Mouse (Mus musculus) kidney, adult 18-20 months (tissue): ENCODE data around the gene Sgca.
"Not testable (repeated sequence)": the region's sequence is repeated elsewhere in the genome, so short reads cannot be mapped to it uniquely, and the experiment has no call there.

Experiments
- DNase-seq: peaks from one replicate; pipeline ENCODE4 v3.0.0; 2021

The Sgca gene

DNA sequence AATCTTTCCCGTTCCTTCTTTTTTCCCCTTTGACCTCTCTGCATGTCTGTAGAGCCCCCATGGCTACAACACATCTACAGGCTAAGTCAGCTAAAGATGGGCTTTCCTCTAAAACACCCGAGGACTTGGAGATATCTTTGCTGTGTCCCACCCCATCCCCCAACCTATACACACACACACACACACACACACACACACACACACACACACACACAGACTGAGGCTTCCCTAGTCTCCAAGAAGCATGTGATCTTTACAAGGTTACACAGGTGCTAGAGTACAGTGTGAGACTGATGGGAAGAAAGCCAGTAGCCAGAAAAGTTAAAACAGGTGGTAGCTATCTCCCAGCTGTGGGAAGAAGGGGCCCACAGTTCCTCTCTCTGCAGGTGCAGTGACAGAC is 10.3 kb upstream of the Sgca start:
- no peak for DNase-seq

DNA sequence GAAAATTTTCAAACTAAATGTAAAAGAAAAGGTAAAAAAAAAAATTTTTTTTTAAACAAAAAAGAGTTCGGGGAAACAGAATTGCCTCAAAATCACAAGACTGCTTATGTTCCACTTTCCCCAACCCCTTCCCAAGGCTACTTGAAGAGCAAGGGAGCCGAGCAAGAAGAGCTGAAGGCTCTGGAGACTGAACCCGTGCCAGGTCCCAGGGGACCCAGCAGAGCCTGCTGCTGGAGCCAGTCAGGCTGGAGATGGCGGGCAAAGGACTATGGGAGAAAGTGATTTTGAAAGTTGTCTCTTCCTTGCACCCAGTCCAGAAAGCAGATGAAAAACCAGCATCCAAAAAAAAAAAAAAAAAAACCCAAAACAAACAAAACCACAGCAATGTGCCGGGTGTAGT is 9.7 kb upstream of the Sgca start:
- DNase-seq, result no peak

DNA sequence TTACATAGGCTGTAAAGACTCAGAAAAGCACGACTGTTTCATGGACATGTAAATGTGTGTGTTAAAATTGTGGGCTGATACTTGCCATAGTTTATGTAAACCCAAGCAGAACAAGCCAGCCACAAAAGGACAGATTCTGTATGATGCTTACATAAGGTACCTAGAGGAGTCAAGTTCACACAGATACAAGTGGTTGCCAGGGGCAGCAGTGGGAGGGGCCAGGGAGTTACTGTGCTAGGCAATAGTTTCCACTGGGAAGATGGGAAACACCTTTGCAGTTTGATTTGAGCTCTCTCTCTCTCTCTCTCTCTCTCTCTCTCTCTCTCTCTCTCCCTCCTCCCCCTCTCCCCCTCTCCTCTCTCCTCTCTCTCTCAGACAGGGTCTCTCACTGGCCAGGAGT is 9.0 kb upstream of the Sgca start:
- no peak for DNase-seq

DNA sequence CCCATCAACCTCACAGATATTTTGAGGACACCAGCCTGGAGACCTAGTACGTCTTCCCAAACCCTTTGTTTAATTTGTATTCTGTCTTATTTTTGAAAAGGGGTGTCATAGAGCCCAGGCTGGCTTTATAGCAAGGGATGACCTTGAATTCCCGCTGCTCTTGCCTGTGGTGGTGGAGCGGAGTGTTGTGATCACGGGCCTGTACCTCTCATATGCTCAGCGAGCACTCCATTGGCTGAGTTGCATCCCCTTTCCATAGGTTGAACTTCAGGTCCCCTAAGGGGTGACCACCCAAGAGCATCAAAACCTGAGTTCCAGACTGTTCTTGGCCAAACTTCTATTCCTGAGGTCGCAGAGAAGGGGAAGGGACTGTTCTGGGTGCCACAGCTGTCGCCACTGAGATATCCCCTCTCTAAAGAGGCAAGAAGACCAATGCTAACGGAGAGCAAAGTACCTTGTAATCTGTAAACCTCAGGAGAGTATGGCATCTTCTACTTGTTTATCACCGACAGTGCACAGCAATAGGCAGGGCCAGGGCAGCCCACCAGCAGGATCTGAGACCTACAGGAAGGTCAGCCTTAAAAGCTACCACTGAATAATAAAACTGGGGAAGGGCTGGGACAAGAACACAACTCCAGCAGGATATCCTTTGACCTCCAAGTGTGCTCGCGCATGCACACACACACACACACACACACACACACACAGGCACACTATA is 3.5 kb upstream of the Sgca start:
- DNase-seq, result no peak

DNA sequence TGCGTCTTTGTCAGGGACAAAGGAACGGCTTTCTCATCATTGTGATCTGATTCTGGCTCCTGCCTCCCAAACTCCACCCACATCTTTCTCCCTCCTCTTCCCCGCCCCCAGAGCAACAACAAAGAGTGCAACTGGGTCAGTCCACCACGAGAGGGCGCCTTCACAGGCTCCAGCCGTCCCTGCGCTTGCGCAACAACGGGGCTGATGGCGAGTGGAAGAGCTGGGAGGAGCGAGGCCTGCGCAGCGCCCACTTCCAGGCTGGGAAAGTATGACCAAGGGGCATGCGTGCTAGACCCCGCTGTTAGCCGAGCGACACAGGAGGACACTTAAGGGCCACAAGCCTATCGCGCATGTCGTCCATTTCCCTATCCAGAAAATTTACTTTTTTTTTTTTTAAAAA is 2.8 kb upstream of the Sgca start:
- peak; percentile 95 for DNase-seq

DNA sequence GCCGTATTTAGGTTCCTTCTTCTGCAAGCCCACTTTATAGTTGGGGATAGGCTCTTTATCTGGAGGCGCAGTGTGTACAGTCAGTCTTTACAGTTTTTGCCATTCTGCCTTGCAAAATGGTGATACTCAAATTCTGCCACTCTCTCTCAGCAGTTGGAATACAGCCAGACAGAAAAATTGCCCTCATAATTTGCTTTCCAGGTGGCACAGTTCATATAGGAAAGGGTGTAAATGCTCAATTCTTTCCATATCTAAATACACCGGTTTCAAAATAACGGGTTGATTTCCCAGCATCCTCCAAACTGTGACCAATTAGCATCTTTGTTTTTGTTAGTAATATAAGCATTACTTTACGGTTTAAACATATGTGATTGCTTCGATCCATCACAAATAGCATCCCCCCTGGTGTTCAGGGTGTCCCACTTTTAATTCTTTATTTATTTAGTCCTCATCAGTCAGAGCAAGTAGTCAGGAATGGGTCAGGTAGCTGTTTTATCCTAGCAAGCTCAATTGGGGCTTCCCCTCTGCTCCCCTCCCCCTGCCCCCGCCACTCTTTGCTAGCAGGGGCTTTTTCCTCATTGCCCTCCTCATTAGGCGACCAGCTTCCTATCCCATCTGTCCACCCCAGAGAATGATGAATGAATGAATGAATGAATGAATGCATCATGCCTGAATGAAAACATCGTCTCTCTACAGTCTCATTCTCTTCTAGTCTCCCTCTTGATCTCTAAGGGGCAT is 2.2 kb upstream of the Sgca start:
- no peak for DNase-seq

DNA sequence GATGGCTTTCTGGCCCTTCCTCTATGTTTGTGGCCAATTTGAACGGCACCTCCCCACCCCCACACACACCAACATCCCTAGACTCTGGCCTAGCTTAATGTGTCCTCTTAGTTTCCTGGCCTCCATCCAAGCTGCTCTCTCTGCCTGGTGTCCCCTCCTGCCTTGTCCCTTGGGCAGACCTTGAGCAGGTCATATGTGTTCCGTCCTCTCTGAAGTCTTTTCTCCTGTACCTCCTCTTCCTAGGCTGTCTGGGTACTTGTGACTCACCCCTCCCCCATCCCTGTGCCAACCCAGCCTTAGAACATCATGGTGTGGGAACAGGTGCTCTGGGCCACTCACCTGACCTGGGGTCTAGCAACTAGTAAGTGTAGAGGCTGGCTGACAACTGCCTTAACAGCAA is 1.2 kb downstream of the Sgca start:
- DNase-seq, result no peak

DNA sequence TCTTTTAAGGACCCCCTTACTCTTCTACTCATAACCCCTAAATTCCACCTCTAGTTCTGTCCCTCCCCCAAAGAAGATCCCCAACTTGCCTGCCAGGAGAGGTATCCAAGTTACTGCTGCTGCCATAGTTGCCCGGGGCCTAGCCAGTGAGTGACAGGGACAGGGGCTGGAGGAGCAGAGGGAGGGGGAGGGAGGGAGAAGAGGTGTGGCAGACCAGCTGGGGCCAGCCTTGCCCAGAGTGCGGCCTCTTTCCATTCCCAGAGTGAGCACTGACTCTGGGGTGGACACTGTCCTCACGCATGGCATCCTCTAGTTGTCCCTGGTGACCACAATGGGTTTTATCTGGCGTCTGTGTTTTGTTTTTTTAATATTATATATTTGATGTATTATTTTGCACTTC is 2.8 kb downstream of the Sgca start:
- DNase-seq, result no peak

DNA sequence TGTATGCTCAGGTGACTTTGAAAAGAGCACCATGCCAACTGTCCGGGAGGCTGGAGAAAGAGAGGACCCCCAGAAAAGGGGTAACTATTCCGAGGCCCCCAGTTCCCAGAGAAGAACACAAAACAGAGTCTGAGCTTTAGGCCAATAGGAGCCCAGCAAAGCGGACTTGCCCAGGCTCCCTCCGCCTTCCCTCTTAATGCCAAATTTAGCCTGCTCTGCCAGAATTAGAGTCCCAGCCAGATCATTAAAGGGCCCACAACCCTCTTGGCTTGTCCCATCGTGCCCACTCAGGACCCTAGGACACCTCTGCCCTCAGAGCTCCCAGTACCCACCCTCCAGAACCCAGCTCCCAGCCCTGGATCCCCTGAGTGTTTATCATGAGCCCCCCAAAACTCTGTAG is 3.2 kb downstream of the Sgca start:
- no peak for DNase-seq

DNA sequence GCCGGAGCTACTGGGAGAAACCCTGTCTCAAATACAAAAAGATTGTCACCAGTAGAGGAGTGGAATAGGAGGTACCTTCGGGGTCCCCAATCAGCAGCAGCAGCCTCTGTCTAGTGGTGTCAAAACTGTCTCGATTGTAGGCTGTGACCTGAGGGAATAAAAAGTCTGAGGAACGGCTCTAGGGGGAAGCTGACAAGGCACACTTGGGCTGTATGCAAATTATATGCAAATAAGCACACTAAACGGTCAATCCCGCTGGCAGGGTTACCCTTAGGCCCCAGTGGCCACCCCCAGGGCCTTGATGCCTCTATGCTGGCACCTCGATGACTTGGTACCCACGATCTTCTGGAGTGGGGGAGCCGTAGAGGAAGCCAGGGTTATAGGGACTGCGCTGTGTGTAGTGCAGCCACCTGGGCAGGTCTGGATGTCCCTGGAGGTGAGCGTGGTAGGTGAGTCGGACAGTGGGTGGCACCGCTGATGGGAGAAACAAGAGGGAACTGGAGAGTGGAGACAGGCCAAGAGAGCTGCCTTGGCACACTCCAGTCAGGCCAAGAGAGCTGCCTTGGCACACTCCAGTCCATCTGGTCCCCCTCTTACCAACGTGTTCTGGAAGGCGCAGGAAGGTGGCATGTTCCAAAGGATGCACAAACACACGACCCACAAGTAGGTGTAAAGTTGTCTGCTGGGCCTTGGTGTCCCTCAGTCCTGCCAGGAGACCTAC is 4.1 kb downstream of the Sgca start:
- DNase-seq, result no peak

DNA sequence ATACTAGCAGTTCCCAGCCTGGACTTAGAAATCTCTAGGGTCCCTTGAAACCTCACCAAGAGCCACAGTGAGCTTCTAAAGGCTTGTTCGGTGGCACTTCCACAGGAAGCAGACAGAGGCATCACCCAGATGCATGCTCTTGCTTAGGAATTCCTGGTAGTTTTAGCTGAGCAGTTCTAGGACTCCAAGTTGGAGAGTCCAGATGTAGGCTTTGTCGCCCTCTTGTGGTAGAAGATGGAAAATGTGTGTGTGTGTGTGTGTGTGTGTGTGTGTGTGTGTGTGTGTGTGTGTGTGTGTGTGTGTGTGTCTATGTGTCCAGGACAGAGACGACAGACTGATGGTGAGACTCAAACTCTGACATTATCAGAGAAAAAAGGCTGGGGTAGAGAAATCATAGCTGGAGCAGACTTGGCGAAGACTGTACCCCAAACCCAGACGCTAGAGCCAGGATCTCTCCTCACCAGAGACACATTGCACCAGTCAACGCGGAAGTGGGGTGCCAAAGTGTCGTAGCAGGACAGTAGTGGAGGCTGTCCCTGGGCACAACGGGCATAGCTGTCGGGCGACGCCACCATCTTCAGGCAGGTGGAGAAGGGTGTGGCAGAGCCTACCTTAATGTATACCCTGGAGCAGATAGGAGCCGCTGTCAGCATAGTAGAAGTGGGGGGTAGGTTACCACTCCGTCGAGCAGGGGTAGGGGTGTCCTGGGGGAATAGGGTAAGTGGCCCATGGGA is 5.8 kb downstream of the Sgca start:
- peak; percentile 80 for DNase-seq

DNA sequence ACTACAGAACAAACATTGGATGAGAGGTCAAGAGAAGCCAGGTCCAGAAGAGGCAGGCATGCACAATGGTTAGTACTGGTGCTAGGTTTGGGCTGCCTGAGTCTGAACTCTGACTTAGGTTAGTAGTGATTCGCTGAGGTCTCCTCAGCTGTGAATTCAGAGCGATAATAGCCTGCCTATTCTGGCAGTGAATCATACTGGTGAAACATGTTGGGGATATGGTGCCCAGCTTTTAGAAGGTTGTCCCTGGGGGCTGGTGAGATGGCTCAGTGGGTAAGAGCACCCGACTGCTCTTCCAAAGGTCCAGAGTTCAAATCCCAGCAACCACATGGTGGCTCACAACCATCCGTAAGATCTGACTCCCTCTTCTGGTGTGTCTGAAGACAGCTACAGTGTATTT is 6.4 kb downstream of the Sgca start:
- DNase-seq, result not testable (repeated sequence)

DNA sequence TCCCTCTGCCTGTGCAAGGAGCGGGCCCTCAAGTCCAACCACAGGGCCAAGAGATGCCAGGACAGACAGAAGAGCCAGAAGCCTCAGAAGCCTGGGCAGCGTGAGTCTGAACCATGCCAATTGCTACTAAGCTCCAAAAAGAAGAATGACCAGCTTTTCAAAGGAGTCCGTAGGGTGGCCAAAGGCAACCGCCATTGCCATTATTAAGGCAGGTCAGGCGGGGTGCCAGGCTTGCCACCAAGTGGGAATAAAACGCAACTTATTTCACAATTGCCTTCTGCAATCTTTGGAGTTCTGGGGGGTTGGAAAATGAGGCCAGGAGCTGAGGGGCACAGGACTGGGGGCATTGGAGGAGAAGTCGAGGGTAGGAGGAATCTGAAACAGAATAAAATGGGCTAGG is 7.9 kb downstream of the Sgca start:
- no peak for DNase-seq

DNA sequence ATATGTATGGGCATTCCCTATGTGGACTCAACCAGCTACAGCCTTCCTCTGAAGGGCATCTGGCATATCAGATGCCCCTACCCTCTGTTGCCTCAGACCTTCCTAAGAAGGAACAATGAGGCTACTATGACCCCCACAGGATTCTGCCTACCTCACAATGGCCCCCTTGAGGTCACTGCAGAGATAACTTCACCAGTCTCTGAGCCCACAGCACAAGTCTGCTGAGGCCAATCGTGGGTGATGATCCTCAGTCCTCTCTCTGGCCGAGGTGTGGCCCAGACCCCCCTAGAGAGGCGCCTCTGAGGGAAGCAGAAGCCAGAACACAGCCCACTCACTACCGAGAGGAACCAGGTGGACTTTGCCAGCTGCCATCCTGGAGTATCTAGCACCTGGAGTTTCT is 8.7 kb downstream of the Sgca start, which contains the start of gene Hils1:
Gene Hils1 (plus strand): TSS at position 175 of the 400 bp plus-strand sequence.
- no peak for DNase-seq

DNA sequence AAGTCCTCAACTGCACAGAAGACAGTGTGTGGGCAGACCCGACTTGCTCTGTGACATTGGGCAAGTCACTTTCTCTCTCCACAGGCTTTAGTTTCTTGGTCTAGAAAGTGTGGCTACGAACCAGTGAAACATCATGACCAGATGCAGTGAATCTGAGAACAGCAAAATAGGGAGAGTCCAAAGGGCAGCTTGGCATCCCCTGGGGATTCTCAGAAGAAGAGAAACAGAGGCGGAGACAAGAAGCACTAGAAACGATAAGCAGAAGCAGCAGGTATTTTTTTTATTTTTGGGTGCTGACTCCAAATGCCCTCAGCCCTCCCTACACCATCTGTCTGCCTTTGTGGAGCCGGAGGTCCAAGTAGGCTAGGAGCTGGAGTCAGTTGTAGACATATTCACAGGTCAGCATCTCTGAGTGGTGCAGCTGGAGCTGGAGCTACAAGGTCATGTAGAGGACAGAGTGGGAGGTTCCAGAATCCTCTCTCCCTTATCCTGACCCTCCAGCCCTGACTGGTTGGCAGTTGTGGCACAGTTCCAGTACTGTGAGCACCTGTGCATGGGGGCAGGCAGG is 13.5 kb downstream of the Sgca start:
- DNase-seq, result no peak

DNA sequence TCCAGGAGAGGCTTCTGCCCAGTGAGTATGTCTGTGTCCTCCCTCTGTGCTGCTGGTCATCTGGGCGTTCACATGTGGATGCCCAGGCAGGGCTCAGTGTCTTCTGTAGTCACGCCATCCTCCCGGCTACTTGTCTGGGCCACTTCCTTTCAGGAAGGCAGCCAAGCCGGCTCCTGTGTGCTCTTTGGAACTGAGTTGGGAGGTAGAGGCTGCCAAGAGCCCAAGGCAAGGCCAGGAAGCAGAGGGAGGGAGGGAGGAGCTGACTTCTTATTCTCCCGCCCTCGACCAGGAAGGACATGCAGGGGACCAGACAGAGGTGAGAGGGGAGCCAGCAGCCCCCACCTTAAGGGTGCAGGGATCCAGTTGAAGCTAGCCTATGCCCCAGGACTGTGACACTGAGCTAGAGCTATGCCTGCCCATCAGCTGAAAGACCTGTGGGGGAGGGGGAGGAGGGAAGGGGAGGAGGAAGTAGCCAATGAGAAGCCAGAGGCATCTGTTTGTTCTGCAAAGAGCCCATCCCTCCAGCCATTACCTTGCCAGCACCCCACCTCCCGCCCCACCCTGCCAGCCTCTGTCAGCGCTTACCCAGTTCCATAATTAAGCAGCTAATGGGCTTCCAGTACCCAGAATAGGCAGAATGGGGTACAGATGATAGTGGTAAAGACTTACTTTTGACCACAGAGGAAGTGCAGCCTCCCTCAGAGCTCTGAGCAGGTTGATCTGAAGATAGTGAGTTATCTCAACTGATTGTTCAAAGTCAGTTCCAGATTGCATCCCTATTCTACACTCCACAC is 17.9 kb downstream of the Sgca start:
- DNase-seq, result peak; percentile 79

DNA sequence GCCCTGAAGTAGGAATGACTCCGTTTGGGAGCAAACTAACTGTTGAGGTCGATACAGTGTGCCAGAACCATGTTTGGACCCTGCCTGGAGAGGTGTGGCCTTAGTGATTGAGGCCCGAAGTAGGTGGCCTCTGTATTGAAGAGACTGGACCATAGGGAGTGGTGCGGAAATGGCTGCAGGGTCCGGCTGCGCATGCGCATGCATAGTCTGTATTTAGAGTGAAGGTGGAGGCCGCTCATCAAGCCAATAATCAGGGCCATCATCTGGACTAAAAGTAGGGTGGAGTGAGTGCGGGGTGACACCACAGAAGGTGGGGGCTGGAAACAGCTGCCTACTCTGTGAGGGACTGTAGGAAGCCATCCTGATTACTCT is 18.4 kb downstream of the Sgca start:
- no peak for DNase-seq

DNA sequence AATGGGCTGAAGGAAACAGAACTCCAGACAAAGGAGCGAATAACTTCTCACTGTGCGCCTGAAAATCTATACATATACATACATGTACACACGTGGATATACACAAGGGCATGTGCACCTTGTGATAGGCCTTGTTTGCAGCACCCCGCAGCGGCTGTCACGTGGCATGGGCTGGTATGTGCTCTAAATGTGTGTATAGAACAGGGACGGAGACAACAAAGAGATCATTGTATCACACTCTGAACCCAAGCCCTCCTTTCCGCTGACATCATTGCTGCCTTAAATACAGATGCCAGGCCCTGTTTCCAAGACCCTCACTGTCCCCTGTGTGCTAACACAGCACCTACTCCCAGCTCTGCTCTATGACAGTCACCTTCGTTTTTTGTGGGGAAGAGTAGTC is 21.0 kb downstream of the Sgca start:
- DNase-seq, result no peak

DNA sequence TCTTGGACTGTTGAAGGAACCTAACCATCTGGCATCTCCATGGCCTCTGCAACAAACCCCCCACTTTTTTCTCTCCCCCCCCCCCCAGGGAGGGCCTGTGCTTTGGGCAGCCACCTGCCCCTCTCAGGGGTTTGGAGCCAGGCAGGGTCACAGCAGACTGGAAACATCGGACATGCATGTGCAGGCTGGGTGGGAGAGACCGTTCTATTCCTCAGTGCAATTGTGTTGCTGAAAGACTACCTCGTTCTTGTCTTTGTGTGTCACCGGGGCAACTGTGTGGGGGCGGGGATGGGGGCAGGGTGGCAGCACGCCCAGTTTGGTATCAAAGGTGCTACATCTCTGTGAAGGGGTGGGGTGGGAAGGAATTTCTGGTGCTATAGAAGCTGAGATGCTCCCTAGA is 24.0 kb downstream of the Sgca start:
- DNase-seq, result no peak

DNA sequence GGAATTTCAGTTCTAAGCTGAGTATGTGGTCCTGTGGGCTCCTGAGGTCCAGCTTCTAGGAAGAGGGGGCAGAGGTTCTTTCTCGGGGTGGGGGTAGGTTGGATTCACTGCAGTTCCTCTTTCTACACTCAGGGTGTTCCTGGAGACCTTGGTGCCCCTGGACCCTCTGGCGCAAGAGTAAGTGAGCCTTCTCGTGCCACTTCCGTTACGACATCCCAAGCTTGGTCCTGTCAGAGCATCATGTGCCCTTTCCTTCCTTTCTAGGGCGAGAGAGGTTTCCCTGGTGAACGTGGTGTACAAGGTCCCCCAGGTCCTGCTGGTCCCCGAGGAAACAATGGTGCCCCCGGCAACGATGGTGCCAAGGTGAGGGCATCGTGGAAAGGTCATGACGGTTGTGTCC is 30.9 kb downstream of the Sgca start:
- no peak for DNase-seq

DNA sequence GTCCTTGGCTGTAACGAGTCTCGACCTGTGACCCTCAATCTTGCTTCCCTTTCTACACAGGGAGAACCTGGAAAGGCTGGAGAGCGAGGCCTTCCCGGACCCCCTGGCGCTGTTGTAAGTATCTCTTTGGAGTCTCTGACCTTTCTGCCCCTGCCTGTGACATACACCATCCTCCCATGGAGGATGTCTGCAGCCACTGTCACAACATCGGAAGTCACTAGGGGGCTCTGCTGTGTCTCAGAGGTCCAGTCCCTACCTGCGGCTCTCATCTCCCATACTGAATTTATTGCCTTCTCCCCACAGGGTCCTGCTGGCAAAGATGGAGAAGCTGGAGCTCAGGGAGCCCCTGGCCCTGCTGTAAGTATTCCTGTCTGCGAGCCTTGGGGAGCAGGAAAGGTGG is 31.8 kb downstream of the Sgca start:
- no peak for DNase-seq

DNA sequence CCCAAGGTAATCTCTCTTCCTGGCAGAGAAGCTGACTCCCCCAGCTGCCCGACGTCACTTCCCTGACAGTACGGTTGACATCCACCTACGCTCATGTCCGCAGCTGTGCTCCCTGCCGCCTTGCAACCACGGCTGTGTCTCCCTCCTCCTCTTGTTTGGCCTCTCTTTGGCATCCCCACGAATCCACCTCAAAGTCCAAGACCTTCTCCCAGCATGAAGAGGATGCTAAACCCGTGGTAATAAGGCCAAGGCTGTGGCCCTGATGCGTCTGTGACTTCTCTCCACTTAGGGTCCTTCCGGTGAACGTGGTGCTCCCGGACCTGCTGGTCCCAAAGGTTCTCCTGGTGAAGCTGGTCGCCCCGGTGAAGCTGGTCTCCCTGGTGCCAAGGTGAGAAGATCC is 33.1 kb downstream of the Sgca start:
- DNase-seq, result no peak
